Mouse (Mus musculus) ES-Bruce4 (cell line): ENCODE results near the gene Stat5b.

Experiments used
- CTCF ChIP-seq: IDR thresholded peaks from one replicate; pipeline ENCODE4 v1.8.1; 2011; ENCODE audit warnings: low read depth, low read length
- EP300 ChIP-seq: IDR thresholded peaks from 2 replicates; pipeline ENCODE4 v1.6.1; 2011; ENCODE audit warnings: low read depth, low read length; ENCODE audit not compliant: insufficient read depth
- POLR2A ChIP-seq: IDR thresholded peaks from one replicate; pipeline ENCODE4 v1.8.1; 2011; ENCODE audit warnings: low read length; ENCODE audit not compliant: insufficient read depth

DNA sequence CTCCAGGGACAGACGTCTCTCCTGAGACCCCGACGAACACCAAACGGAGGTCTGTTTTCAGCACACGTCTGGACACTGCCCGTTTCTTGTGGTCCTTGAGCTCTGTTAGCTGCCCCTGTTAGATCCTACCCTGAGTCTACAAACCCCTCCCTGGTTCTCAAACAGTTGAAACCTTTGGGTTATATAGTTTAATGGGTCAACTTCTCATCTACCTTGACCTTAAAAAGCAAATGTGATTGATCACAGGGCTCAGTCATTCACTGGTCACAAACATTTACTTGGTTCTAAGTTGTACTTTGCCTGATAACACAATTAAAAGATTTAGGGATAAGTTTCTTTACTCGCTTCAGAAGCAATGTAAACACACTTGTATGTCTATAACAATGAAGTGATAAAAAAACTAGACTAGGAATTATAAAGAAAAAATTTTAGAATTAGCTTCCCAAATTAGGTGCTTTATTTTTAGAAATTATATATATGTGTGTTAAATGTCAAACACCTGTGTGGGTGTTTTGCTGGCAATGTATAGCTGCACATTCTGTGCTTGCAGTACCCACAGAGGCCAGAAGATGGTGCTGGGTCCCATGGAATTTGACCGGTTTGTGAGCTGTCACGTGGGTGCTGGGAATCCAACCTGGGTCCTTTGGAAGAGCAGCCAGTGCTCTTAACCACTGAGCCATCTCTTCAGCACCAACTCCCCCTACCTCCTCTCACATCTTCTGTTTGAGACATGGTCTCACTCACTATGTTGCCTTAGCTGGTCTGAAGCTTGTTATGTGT, 13.4 kb downstream of the Stat5b start:
- TF ChIP-seq POLR2A (no peak), CTCF (peak; percentile 59), EP300 (no peak)
